Mouse (Mus musculus) ES-Bruce4 (cell line): ENCODE results near the gene Slc28a1.

Source experiments
- CTCF ChIP-seq: IDR thresholded peaks from one replicate; pipeline ENCODE4 v1.8.1; 2011; ENCODE audit warnings: low read depth, low read length
- POLR2A ChIP-seq: IDR thresholded peaks from one replicate; pipeline ENCODE4 v1.8.1; 2011; ENCODE audit warnings: low read length; ENCODE audit not compliant: insufficient read depth

DNA sequence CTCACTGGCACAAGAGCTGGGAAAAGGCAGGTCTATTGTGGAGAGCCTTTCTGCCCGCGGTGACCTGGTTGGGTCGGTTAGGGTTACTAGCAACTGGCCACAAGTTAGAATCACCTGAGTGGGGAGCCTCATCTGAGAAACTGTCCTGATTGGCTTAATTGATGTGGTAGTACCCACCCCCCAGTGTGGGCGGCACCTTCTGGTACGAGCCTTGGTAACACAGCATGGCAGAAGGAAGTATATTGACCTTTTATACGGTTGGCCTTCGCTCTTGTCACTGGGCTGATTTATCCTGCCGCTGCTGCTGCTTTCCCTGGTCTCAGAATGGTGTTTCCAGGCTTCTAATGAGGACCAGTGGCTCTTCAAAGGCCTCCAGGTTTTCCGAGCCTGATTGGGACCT, 74.6 kb downstream of the Slc28a1 start:
- TF ChIP-seq POLR2A (no peak), CTCF (no peak)
